Mouse (Mus musculus) lung, embryonic 16.5 days (tissue): ENCODE results near the gene Rorb. TPM values are rescaled to one million over a fixed set of nuclear protein-coding genes. Genes with fewer than 3 reads are reported as not detected.

ENCODE experiments used
- ATAC-seq: fragments of 200-750 bp; cut with Nextera tagmentation; 2 replicates; pipeline ENCODE4 v1.8.0; 2017; ENCODE audit warnings: low read depth, mild to moderate bottlenecking, moderate library complexity
- H3K27ac ChIP-seq: fragments of 300-500 bp; sonication (generic); 2 replicates; pipeline ENCODE4 v1.5.1; 2014; ENCODE audit warnings: mild to moderate bottlenecking, control low read depth, low read length
- H3K27me3 ChIP-seq: fragments of 300-500 bp; sonication (generic); 2 replicates; pipeline ENCODE4 v1.6.1; 2014; ENCODE audit warnings: low read depth, low read length, mixed read lengths; ENCODE audit not compliant: control insufficient read depth, insufficient read depth
- H3K36me3 ChIP-seq: fragments of 300-500 bp; sonication (generic); 2 replicates; pipeline ENCODE4 v1.6.1; 2014; ENCODE audit warnings: low read length; ENCODE audit not compliant: control insufficient read depth, insufficient read depth
- H3K4me1 ChIP-seq: fragments of 300-500 bp; sonication (generic); replicated peaks from 2 replicates; pipeline ENCODE4 v1.6.1; 2014; ENCODE audit warnings: low read length, mixed read lengths; ENCODE audit not compliant: control insufficient read depth, insufficient read depth
- H3K4me2 ChIP-seq: fragments of 300-500 bp; sonication (generic); 2 replicates; pipeline ENCODE4 v1.6.1; 2014; ENCODE audit warnings: low read depth, low read length, control low read depth
- H3K4me3 ChIP-seq: fragments of 300-500 bp; sonication (generic); 2 replicates; pipeline ENCODE4 v1.5.1; 2014; ENCODE audit warnings: mild to moderate bottlenecking, low read length, control low read depth
- H3K9ac ChIP-seq: fragments of 300-500 bp; sonication (generic); 2 replicates; pipeline ENCODE4 v1.6.1; 2014; ENCODE audit warnings: low read length, control low read depth
- H3K9me3 ChIP-seq: fragments of 300-500 bp; sonication (generic); 2 replicates; pipeline ENCODE4 v1.6.1; 2016; ENCODE audit warnings: low read length; ENCODE audit not compliant: control insufficient read depth
- WGBS: fragments of 180-500 bp; shearing (Covaris S2); extraction: QIAGEN DNeasy Blood & Tissue Kit; methylation state at CpG from one replicate; pipeline ENCODE4 v1.1.7; 2014; 5-methylcytosine and 5-hydroxymethylcytosine counted together
- polyA plus RNA-seq: library from polyadenylated mRNA; unstranded; fragments of >200 nt; fragmentation: Nextera tagmentation; extraction: Ambion mirVana; gene quantifications from 2 replicates; pipeline ENCODE4 v1.2.1, GENCODE M21; 2015

The Rorb gene
- polyA plus RNA-seq, result 1.0 and 1.6 TPM in 2 replicates

GRCm38 (mm10) chr19:19110793-19111427 is at the start of gene Rorb:
Rorb (minus strand) TSS chr19:19111196.
- peaks cover 21% of the 10 kb centered on the region for H3K27me3 ChIP-seq
- peak within 1 kb of the TSS; percentile 50 for H3K9ac ChIP-seq
- H3K27ac ChIP-seq, result no peak within 1 kb of the TSS; the same call in 1 of the 2 replicates
- H3K4me1 ChIP-seq, result peaks cover 8% of the 10 kb centered on the region; the same call in 1 of the 2 replicates
- ATAC-seq, result peak; percentile 99
- WGBS, result 0% methylated on average over 25 of the region's 25 CpGs
- H3K4me3 ChIP-seq, result peak within 1 kb of the TSS; percentile 48
- H3K4me2 ChIP-seq, result peak within 1 kb of the TSS; percentile 85
- H3K9me3 ChIP-seq, result no peaks in the 10 kb centered on the region
- H3K36me3 ChIP-seq, result no peaks in the 10 kb centered on the region

GRCm38 (mm10) chr19:19148847-19149246 is 37.9 kb upstream of the Rorb start:
- WGBS, result 62% methylated on average over 6 of the region's 6 CpGs
- no peaks in the 10 kb centered on the region for H3K9me3 ChIP-seq
- H3K4me1 ChIP-seq, result no peaks in the 10 kb centered on the region
- H3K4me3 ChIP-seq, result no peak overlapping the region
- no peak overlapping the region for H3K9ac ChIP-seq
- no peak overlapping the region for H3K4me2 ChIP-seq
- no peak for ATAC-seq
- H3K36me3 ChIP-seq, result no peaks in the 10 kb centered on the region
- no peak overlapping the region for H3K27ac ChIP-seq
- no peaks in the 10 kb centered on the region for H3K27me3 ChIP-seq

GRCm38 (mm10) chr19:19144447-19144846 is 33.5 kb upstream of the Rorb start:
- H3K9ac ChIP-seq, result no peak overlapping the region
- H3K36me3 ChIP-seq, result no peaks in the 10 kb centered on the region
- ATAC-seq, result no peak
- no peaks in the 10 kb centered on the region for H3K27me3 ChIP-seq
- no peak overlapping the region for H3K4me2 ChIP-seq
- no peak overlapping the region for H3K27ac ChIP-seq
- WGBS, result 87% methylated on average over 4 of the region's 4 CpGs
- no peaks in the 10 kb centered on the region for H3K9me3 ChIP-seq
- no peak overlapping the region for H3K4me3 ChIP-seq
- H3K4me1 ChIP-seq, result no peaks in the 10 kb centered on the region

- Histone ChIP-seq H3K9ac (no peak overlapping the region), H3K4me2 (no peak overlapping the region), H3K4me1 (no peaks in the 10 kb centered on the region), H3K27ac (no peak overlapping the region), H3K9me3 (no peaks in the 10 kb centered on the region), H3K4me3 (no peak overlapping the region), H3K36me3 (no peaks in the 10 kb centered on the region), H3K27me3 (no peaks in the 10 kb centered on the region)
- no peak for ATAC-seq
- WGBS, result 76% methylated on average over 2 of the region's 2 CpGs
Observed at GRCm38 (mm10) chr19:19136856-19137255, 25.9 kb upstream of the Rorb start.

DNA sequence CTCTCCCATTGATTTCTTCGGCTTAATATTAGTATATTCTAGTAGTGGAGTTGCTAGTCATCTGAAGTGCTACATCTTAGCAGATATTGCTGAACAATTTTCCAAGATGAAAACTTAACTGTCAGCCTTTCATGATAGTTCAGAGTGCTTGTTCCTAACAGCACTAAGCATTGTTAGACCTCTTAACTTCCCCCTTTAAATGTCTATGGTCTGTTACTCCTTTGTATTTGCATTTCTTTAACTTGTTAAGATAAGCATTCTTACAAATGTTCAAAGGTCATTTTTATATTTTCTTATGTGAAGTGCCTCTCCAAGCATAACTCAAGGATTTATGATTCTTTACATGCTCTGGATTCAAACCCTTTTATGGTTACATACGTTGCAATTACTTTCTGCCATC is 24.8 kb upstream of the Rorb start:
- Histone ChIP-seq H3K27me3 (no peaks in the 10 kb centered on the region), H3K36me3 (no peaks in the 10 kb centered on the region), H3K4me1 (no peaks in the 10 kb centered on the region), H3K4me2 (no peak overlapping the region), H3K4me3 (no peak overlapping the region), H3K27ac (no peak overlapping the region), H3K9ac (no peak overlapping the region), H3K9me3 (no peaks in the 10 kb centered on the region)
- 56% methylated on average over 2 of the region's 2 CpGs for WGBS
- ATAC-seq, result no peak

GRCm38 (mm10) chr19:19122324-19122723 is 11.3 kb upstream of the Rorb start:
- no peak for ATAC-seq
- WGBS, result 39% methylated on average over 2 of the region's 2 CpGs
- Histone ChIP-seq H3K4me3 (no peak overlapping the region), H3K4me1 (no peaks in the 10 kb centered on the region), H3K36me3 (no peaks in the 10 kb centered on the region), H3K9me3 (no peaks in the 10 kb centered on the region), H3K9ac (no peak overlapping the region), H3K27ac (no peak overlapping the region), H3K4me2 (no peak overlapping the region), H3K27me3 (no peaks in the 10 kb centered on the region; the same call in 1 of the 2 replicates)

DNA sequence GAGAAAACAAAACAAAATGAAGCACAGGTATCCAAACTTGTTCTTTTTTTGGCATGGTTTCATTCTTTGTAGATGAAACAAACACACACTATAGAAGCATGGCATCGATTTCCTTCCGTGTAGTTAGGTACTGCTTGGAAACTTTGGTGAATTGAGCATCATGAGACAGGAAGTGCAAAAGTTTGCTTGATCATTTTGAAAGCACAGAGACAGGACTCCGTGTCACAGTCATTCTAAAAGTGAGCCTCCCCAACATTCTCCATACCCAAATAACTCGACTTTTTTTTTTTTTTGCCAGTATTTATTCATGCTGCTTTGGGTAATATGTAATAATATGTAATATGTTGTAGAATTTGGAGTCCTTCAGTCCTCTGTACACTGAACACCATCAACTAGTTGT is 1.2 kb upstream of the Rorb start:
- no peak overlapping the region for H3K27ac ChIP-seq
- peaks cover 8% of the 10 kb centered on the region; the same call in 1 of the 2 replicates for H3K4me1 ChIP-seq
- no peak overlapping the region for H3K4me3 ChIP-seq
- no peaks in the 10 kb centered on the region for H3K9me3 ChIP-seq
- 55% methylated on average over 4 of the region's 4 CpGs for WGBS
- H3K9ac ChIP-seq, result no peak overlapping the region
- ATAC-seq, result no peak
- peaks cover 21% of the 10 kb centered on the region for H3K27me3 ChIP-seq
- no peaks in the 10 kb centered on the region for H3K36me3 ChIP-seq
- H3K4me2 ChIP-seq, result no peak overlapping the region

DNA sequence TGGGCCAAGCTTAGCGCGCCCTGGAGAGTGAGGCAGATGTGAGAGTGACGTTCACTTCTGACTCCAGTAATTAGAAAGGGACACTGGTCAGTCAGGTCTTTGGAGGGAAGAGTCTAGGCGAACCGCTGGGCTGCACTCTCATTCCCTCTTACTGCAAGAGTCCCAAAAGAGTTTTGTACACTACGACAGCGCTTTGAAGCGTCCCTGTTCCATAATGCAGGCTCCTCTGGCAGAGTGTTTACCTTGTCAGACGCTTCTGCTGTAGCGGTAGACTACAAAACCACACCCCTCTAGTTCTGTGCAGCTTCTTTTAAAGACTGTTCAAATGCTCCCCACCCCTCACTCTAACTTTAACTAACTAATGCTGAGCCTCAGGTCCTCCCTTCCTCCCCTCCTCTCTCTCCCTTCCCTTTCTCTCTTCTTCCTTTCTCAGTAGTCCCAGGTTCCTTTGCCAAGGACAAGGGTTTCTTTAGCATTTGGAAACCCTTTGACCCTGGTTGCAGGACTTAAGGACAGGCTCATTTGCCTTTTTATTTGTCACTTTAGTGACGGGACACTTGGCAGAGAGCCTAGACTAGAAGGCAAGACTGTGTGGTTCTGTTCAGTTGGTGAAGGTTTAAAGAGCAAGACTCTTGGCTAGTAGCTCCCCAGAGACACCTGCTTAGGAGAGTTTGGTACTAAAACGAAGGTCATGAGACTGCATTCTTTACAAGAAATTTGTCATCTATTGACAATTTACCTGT is 603 bp upstream of the Rorb start:
- Histone ChIP-seq H3K9me3 (no peaks in the 10 kb centered on the region), H3K4me2 (peak overlapping the region; percentile 85), H3K9ac (0 out of 2 replicates have a peak overlapping the region, but pooled peaks have one; percentile 8), H3K27ac (no peak overlapping the region), H3K27me3 (peaks cover 21% of the 10 kb centered on the region), H3K4me3 (peak overlapping the region; percentile 48), H3K36me3 (no peaks in the 10 kb centered on the region), H3K4me1 (peaks cover 8% of the 10 kb centered on the region; the same call in 1 of the 2 replicates)
- 3% methylated on average over 12 of the region's 12 CpGs for WGBS
- ATAC-seq, result peak; percentile 66

DNA sequence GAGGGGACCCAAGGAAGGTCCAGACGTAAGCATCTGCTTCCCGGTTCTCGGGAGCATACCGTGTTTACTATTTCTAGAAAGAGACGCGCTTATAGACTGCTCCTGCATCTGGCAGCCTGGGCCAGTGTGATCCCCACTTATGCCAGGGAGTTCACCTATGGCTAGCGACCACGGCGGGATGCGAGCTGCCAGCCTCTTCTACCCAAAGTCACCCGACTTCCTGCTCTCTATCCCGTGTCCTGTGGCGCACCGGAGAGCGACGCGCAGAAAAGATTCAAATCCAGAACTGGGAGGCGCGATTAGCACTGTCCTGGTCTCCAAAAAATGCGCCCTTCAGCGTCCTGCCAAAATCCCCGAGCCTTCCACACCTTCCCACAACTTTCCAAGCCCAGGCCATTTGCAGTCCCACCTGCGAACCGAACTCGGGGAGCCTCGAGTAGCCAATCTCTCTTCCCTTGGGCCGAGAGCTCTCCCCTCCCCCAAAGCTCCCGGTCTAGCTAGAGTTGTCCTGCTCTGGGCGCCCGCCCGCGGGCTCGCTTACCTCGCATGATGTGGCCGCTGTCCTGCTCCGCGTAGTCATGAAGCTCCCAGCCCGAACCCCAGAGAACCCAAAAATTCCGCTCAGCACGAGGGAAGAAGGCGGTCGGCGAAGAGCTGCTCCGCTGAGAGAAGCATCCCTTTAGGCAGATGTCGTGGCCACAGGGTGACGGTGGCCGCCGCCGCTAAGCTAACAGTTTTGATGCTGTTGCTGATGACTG is 806 bp downstream of the Rorb start:
- Histone ChIP-seq H3K27me3 (peaks cover 21% of the 10 kb centered on the region), H3K27ac (no peak overlapping the region)
- under 1% methylated on average over 49 of the region's 49 CpGs for WGBS

More for the DNA sequence above, 806 bp downstream of the Rorb start:
- H3K4me3 ChIP-seq, result peak overlapping the region; percentile 48
- H3K4me1 ChIP-seq, result peaks cover 8% of the 10 kb centered on the region; the same call in 1 of the 2 replicates
- H3K9me3 ChIP-seq, result no peaks in the 10 kb centered on the region
- ATAC-seq, result peak; percentile 43
- H3K4me2 ChIP-seq, result peak overlapping the region; percentile 85
- no peaks in the 10 kb centered on the region for H3K36me3 ChIP-seq
- H3K9ac ChIP-seq, result peak overlapping the region; percentile 50
